Mouse (Mus musculus): ENCODE results near the gene BC048671.

BC048671 gene

GRCm38 (mm10) chr6:90300919-90301318 lies at the start of gene BC048671:
TSS of gene BC048671 (plus strand) at chr6:90301219.
- no peak for DNase-seq (ENCODE audit: low read depth, low spot score)

- peak; percentile 2 for DNase-seq (ENCODE audit: low read depth, low spot score)
Observed at GRCm38 (mm10) chr6:90288265-90288664, 12.8 kb upstream of the BC048671 start.

- DNase-seq (ENCODE audit: low read depth, low spot score): no peak
Observed at GRCm38 (mm10) chr6:90306315-90306975, 5.4 kb downstream of the BC048671 start.

GRCm38 (mm10) chr6:90308839-90309778 lies 8.1 kb downstream of the BC048671 start:
- DNase-seq (ENCODE audit: low read depth, low spot score): no peak

GRCm38 (mm10) chr6:90315961-90316360 lies 14.9 kb downstream of the BC048671 start:
- no peak for DNase-seq (ENCODE audit: low read depth, low spot score)

- no peak for DNase-seq (ENCODE audit: low read depth, low spot score)
Observed at GRCm38 (mm10) chr6:90317510-90318258, 16.7 kb downstream of the BC048671 start.

- DNase-seq (ENCODE audit: low read depth, low spot score): no peak
Observed at GRCm38 (mm10) chr6:90319019-90319418, 18.0 kb downstream of the BC048671 start.

GRCm38 (mm10) chr6:90319475-90320191 lies 18.6 kb downstream of the BC048671 start:
- DNase-seq (ENCODE audit: low read depth, low spot score): no peak

- DNase-seq (ENCODE audit: low read depth, low spot score): no peak
Observed at GRCm38 (mm10) chr6:90320429-90320828, 19.4 kb downstream of the BC048671 start.

GRCm38 (mm10) chr6:90321811-90322210 lies 20.8 kb downstream of the BC048671 start:
- DNase-seq (ENCODE audit: low read depth, low spot score): no peak

GRCm38 (mm10) chr6:90324026-90324425 lies 23.0 kb downstream of the BC048671 start:
- no peak for DNase-seq (ENCODE audit: low read depth, low spot score)

GRCm38 (mm10) chr6:90324463-90324862 lies 23.4 kb downstream of the BC048671 start:
- no peak for DNase-seq (ENCODE audit: low read depth, low spot score)

GRCm38 (mm10) chr6:90324991-90325390 lies 24.0 kb downstream of the BC048671 start, which contains the start of gene Chst13:
TSS of gene Chst13 (minus strand) at chr6:90325185.
- no peak for DNase-seq (ENCODE audit: low read depth, low spot score)

- DNase-seq (ENCODE audit: low read depth, low spot score): no peak
Observed at GRCm38 (mm10) chr6:90327670-90328069, 26.7 kb downstream of the BC048671 start.

- DNase-seq (ENCODE audit: low read depth, low spot score): peak; percentile 29
Observed at GRCm38 (mm10) chr6:90329953-90330352, 28.9 kb downstream of the BC048671 start.

- no peak for DNase-seq (ENCODE audit: low read depth, low spot score)
Observed at GRCm38 (mm10) chr6:90332561-90333425, 31.8 kb downstream of the BC048671 start, which contains the start of gene Uroc1. TSS of gene Uroc1 (plus strand) at chr6:90333284.

- DNase-seq (ENCODE audit: low read depth, low spot score): no peak
Observed at GRCm38 (mm10) chr6:90334244-90334643, 33.2 kb downstream of the BC048671 start.

- no peak for DNase-seq (ENCODE audit: low read depth, low spot score)
Observed at GRCm38 (mm10) chr6:90342343-90342742, 41.3 kb downstream of the BC048671 start.

GRCm38 (mm10) chr6:90347183-90347582 lies 46.2 kb downstream of the BC048671 start:
- DNase-seq (ENCODE audit: low read depth, low spot score): no peak

- no peak for DNase-seq (ENCODE audit: low read depth, low spot score)
Observed at GRCm38 (mm10) chr6:90348500-90348899, 47.5 kb downstream of the BC048671 start.

Data from telencephalon, adult 2 months (tissue).